Mouse (Mus musculus) lung, postnatal 0 days (tissue): ENCODE measurements around the gene Gm17509. TPM values are rescaled to one million over a fixed set of nuclear protein-coding genes. Genes with fewer than 3 reads are reported as not detected.
A peak's percentile ranks its signal among the peaks of the same experiment; 100 is the strongest.

Source experiments
- ATAC-seq: fragments of 200-750 bp; cut with Nextera tagmentation; 2 replicates; pipeline ENCODE4 v1.8.0; 2017; ENCODE audit warnings: moderate library complexity
- DNase-seq: peaks from one replicate; pipeline ENCODE4 v3.0.0-alpha.2; 2016; ENCODE audit warnings: low spot score
- H3K27ac ChIP-seq: fragments of 300-500 bp; sonication (generic); 2 replicates; pipeline ENCODE4 v1.5.1; 2014; ENCODE audit warnings: antibody characterized with exemption, mild to moderate bottlenecking, low read length, mixed read lengths
- H3K27me3 ChIP-seq: fragments of 300-500 bp; sonication (generic); replicated peaks from 2 replicates; pipeline ENCODE4 v1.6.1; 2014; ENCODE audit warnings: low read length, mixed read lengths; ENCODE audit not compliant: insufficient read depth
- H3K36me3 ChIP-seq: fragments of 300-500 bp; sonication (generic); 2 replicates; pipeline ENCODE4 v1.6.1; 2014; ENCODE audit warnings: low read length, mixed read lengths; ENCODE audit not compliant: insufficient read depth
- H3K4me1 ChIP-seq: fragments of 300-500 bp; sonication (generic); 2 replicates; pipeline ENCODE4 v1.6.1; 2014; ENCODE audit warnings: antibody characterized with exemption, low read depth, low read length, mixed read lengths; ENCODE audit not compliant: insufficient read depth
- H3K4me2 ChIP-seq: fragments of 300-500 bp; sonication (generic); replicated peaks from 2 replicates; pipeline ENCODE4 v1.6.1; 2014; ENCODE audit warnings: low read depth, mild to moderate bottlenecking, low read length, moderate library complexity, mixed read lengths
- H3K4me3 ChIP-seq: fragments of 300-500 bp; sonication (generic); 2 replicates; pipeline ENCODE4 v1.5.1; 2014; ENCODE audit warnings: low read depth, low read length
- H3K9ac ChIP-seq: fragments of 300-500 bp; sonication (generic); replicated peaks from 2 replicates; pipeline ENCODE4 v1.6.1; 2014; ENCODE audit warnings: low read depth, mild to moderate bottlenecking
- H3K9me3 ChIP-seq: fragments of 300-500 bp; sonication (generic); 2 replicates; pipeline ENCODE4 v1.6.1; 2016; ENCODE audit warnings: low read length, mixed read lengths
- CTCF ChIP-seq: IDR thresholded peaks from 2 replicates; pipeline ENCODE4 v1.5.1; 2016; ENCODE audit warnings: antibody characterized with exemption, mild to moderate bottlenecking
- EP300 ChIP-seq: IDR thresholded peaks from 2 replicates; pipeline ENCODE4 v1.6.1; 2016; ENCODE audit warnings: antibody characterized with exemption, mild to moderate bottlenecking, control low read depth
- WGBS: fragments of 180-500 bp; shearing (Covaris S2); extraction: QIAGEN DNeasy Blood & Tissue Kit; methylation state at CpG from one replicate; pipeline ENCODE4 v1.1.7; 2014; 5-methylcytosine and 5-hydroxymethylcytosine counted together
- polyA plus RNA-seq: library from polyadenylated mRNA; unstranded; fragments of >200 nt; fragmentation: Nextera tagmentation; extraction: Ambion mirVana; gene quantifications from 2 replicates; pipeline ENCODE4 v1.2.1, GENCODE M21; 2015

Gene Gm17509
- 0.08 and 0.10 TPM in 2 replicates for polyA plus RNA-seq

DNA sequence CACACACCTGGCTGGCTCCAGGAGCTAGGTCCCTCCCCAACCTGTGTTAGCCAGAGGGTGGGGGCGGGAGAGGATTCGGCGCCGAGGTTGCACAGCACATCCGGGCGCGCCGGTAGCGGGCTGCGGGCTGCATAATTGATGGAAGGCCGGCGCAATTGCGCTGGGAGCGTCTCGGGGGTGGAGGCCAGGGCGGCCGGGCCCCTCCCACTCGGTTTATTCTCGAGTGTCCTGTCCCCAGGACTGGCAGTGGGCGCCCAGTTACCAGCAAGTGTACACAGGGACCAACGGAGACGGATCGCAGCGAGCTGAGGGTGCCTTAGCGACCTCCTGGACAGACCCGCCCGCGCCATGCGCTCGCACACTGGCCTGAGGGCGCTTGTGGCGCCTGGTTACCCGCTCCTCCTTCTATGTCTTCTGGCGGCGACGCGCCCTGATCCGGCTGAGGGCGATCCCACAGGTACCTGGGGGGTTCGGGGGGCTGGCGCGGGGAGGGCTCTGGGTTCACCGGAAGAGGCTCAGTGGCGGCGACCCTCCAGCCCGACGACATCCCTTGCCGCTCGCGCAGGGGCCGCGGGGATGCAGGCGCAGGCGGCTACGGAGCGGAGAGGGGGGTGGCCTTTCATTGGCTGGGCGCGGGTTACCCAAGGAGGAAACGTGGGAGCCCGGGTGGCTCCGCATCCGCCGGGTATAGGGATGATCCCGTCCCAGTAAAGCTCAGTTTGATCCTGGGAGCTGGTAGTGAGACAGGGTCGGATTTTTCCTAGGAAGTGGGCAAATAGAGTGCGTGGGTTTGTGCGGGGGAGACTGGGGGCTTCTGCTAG, at the start of gene Gm17509:
Gene Gm17509, minus strand, starts transcription at position 575 of the 821 bp plus-strand sequence.
- Histone ChIP-seq H3K36me3 (no peaks in the 10 kb centered on the region), H3K27me3 (peaks cover 6% of the 10 kb centered on the region), H3K4me3 (peak within 1 kb of the TSS; percentile 50), H3K4me1 (no peaks in the 10 kb centered on the region), H3K9ac (peak within 1 kb of the TSS; percentile 3), H3K27ac (peak within 1 kb of the TSS; percentile 70), H3K9me3 (no peaks in the 10 kb centered on the region), H3K4me2 (peak within 1 kb of the TSS; percentile 69)
- under 1% methylated on average over 61 of the region's 67 CpGs for WGBS
- TF ChIP-seq CTCF: no peak
- no peak for TF ChIP-seq EP300
- ATAC-seq (peak; percentile 72), DNase-seq (peak; percentile 67)

DNA sequence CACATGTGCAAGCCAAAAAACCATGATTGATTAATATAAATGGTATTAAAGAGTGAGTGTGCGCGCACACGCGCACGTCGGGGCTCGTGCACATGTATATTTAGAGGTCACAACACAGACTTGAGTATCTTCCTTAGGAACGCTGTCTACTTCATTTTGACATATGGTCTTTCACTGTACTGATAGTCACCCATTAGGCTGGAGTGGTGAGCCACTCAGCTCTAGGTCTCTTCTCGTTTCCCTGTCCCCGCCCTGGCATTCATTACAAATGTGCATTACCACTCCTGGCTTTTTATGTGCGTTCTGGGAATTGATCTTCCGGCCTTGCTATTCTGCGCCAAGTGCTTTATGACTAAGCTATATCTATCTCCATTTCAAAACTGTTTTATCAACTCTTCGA, 47.1 kb upstream of the Gm17509 start:
- DNase-seq (no peak), ATAC-seq (no peak)
- TF ChIP-seq EP300 (no peak), CTCF (no peak)
- Histone ChIP-seq H3K4me2 (no peak overlapping the region), H3K9ac (no peak overlapping the region), H3K27ac (no peak overlapping the region), H3K9me3 (no peaks in the 10 kb centered on the region), H3K4me3 (no peak overlapping the region), H3K27me3 (no peaks in the 10 kb centered on the region), H3K4me1 (no peaks in the 10 kb centered on the region), H3K36me3 (no peaks in the 10 kb centered on the region)
- 92% methylated on average over 14 of the region's 14 CpGs for WGBS

DNA sequence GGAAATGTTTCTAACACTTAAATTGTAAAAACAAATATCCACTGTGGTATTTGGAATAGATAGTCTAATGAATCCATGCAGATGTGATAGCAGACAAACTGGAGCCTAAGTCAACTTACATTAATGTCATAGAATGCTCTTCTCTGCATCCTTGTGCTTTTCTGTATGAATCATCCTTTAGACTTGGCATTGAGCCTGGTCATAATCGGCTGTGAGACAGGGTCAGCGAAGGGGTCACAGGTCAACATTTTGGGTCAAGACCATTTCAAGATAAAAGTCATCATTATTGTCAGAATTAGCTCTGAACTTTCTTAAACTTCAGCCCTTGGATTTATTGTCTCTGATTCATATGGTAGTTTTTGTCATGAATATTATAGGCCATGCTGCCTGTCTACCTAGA, 45.3 kb upstream of the Gm17509 start:
- 45% methylated on average over 2 of the region's 2 CpGs for WGBS
- ATAC-seq (no peak), DNase-seq (no peak)
- Histone ChIP-seq H3K27ac (no peak overlapping the region), H3K4me3 (no peak overlapping the region), H3K9ac (no peak overlapping the region), H3K36me3 (no peaks in the 10 kb centered on the region), H3K27me3 (no peaks in the 10 kb centered on the region), H3K4me2 (no peak overlapping the region), H3K4me1 (no peaks in the 10 kb centered on the region), H3K9me3 (no peaks in the 10 kb centered on the region)
- TF ChIP-seq EP300: no peak
- TF ChIP-seq CTCF: no peak

DNA sequence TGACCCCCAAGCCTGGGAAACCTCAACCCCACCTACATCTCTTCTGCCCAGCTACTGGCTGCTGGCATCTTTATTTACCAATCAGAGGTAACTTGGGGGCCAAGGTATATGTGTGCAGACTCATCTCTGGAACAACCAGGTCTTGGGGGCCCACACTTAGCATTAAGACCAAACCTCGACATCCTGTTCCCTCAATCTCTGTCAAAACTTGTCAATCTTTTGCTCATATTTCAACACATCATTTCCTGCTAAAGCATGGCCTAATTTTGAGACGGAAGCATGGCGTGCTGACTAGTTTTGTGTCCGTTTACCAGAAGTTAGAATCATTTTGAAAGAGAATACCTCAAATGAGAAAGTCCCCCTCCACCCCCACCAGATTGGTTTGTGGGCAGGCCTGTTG, 39.8 kb upstream of the Gm17509 start:
- no peak overlapping the region for H3K9ac ChIP-seq
- DNase-seq: no peak
- TF ChIP-seq CTCF (no peak), EP300 (no peak)
- H3K4me1 ChIP-seq: no peaks in the 10 kb centered on the region
- H3K27ac ChIP-seq: no peak overlapping the region
- H3K4me3 ChIP-seq: no peak overlapping the region
- no peaks in the 10 kb centered on the region for H3K27me3 ChIP-seq
- ATAC-seq: no peak
- H3K9me3 ChIP-seq: no peaks in the 10 kb centered on the region
- H3K4me2 ChIP-seq: no peak overlapping the region
- no peaks in the 10 kb centered on the region for H3K36me3 ChIP-seq
- WGBS: 74% methylated on average over 4 of the region's 4 CpGs

DNA sequence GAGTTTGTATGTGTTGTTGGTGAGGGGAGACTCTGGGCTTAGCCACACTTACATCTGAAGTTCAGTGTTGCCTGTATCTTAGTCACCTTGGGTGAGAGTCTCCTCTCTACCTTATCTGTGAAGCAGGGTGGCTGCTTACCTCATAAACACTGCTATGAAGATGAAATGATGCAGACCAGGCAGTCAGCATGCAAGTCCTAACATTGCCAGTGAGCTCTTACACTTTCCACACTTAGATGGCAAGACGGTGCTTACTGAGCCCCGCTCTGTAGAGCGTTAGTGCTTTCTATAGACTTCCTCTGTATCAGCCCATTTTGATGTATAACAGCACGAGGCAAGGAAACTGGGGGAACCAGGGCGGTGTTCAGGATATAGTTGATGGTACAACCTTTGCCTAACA, 21.7 kb upstream of the Gm17509 start:
- Histone ChIP-seq H3K36me3 (no peaks in the 10 kb centered on the region), H3K27me3 (no peaks in the 10 kb centered on the region), H3K27ac (no peak overlapping the region), H3K4me3 (no peak overlapping the region), H3K4me1 (no peaks in the 10 kb centered on the region), H3K9ac (no peak overlapping the region), H3K9me3 (no peaks in the 10 kb centered on the region), H3K4me2 (no peak overlapping the region)
- ATAC-seq (no peak), DNase-seq (no peak)
- WGBS: 73% methylated on average over 5 of the region's 5 CpGs
- TF ChIP-seq CTCF (no peak), EP300 (no peak)

DNA sequence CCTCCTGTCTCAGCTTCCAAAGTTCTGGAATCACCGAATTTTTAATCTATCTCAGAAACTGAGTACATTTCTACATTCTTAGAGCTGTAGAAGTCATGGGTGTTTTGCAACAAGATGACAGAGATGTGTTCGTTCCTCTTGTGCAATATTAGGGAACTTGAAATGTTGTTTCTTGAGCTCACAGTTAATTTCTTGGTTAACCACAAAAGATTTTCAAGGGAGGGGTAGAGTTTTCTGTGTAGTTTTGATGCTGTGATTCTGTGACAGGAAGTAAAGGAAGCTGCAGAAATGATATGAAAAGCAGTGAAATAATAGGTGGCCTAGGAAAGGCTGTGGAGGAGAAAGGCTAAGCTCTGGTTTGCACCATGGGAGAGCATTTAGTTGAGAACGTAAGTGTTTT, 21.2 kb upstream of the Gm17509 start:
- H3K27ac ChIP-seq: no peak overlapping the region
- H3K4me3 ChIP-seq: no peak overlapping the region
- no peaks in the 10 kb centered on the region for H3K27me3 ChIP-seq
- TF ChIP-seq EP300: no peak
- TF ChIP-seq CTCF: no peak
- H3K36me3 ChIP-seq: no peaks in the 10 kb centered on the region
- DNase-seq (peak; percentile 75), ATAC-seq (peak; percentile 19; the same call in 1 of the 2 replicates)
- 59% methylated on average over 3 of the region's 3 CpGs for WGBS
- H3K9me3 ChIP-seq: no peaks in the 10 kb centered on the region
- H3K4me1 ChIP-seq: no peaks in the 10 kb centered on the region
- no peak overlapping the region for H3K9ac ChIP-seq
- H3K4me2 ChIP-seq: no peak overlapping the region
